Mouse (Mus musculus): ENCODE measurements around the gene Paqr4. TPM values are rescaled to one million over a fixed set of nuclear protein-coding genes. Genes with fewer than 3 reads are reported as not detected.

Paqr4 gene
- total and polyA plus RNA-seq, 2 experiments from 2014 or later: 13.6 to 21.7 TPM

DNA sequence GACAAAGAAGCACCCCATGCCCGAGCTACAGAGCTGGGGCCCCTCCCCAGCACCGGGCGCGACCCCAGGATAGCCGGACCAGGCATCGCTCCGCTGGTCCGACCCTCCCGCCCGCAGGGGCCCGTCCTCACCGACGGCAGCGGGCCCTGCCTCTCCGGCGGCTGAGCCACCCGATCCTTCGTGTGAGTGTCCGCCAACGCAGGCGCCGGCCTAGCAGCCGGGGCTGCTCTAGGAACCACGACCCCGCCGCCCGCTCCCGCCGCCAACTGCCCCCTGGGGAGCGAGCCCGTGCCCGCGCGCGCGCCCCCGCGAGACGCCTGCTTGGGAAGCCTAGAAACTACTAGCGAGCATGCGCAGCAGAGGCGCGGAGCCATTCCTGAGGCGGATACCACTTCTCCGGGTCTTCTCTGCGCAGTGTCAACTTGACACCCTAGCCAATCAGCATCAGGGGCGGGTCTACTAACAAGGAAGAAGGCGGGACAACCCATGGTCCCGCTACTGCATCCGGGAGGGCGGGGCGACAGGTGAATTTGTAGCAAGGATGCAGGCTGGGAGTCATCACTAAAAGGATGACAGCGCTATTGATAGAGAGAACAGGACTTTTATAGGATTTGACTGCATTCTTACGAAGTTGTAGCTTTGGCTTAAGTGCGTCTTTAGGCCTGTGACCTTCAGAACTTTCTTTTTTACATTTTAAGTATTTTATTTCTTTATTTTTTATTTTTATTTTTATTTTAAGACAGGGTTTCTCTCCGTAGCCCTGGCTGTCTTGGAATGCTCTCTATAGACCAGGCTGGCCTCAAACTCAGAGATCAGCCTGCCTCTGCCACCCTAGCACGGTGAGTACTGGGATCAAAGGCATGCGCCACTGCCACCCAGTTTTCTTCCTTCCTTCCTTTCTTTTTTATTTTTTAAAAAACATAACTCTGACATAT, 30.9 kb upstream of the Paqr4 start, which contains the start of gene Flywch1:
Flywch1 (minus strand) TSS at position 319 of the 935 bp plus-strand sequence.
- Histone ChIP-seq H3K27me3 (ENCODE audit: control insufficient read depth, insufficient read depth, low read length) (no peaks in the 10 kb centered on the region), H3K9ac (replicated peaks; ENCODE audit: low read depth, low read length) (peak within 1 kb of the TSS; percentile 83), H3K4me2 (ENCODE audit: low read depth, low read length) (peak within 1 kb of the TSS; percentile 80), H3K4me3 (ENCODE audit: low read depth, low read length) (peak within 1 kb of the TSS; percentile 81), H3K36me3 (replicated peaks; ENCODE audit: control insufficient read depth, insufficient read depth, low read length) (no peaks in the 10 kb centered on the region), H3K4me1 (ENCODE audit: control insufficient read depth, insufficient read depth) (peaks cover 13% of the 10 kb centered on the region), H3K9me3 (replicated peaks; ENCODE audit: control insufficient read depth, low read length) (no peaks in the 10 kb centered on the region), H3K27ac (ENCODE audit: low read depth) (peak within 1 kb of the TSS; percentile 80)
- WGBS: 4% methylated on average over 50 of the region's 58 CpGs
- ATAC-seq (ENCODE audit: insufficient read depth, low read depth): peak; percentile 97
- TF ChIP-seq CTCF (IDR thresholded peaks at IDR 0.05; ENCODE audit: low read depth): no peak
- peak; percentile 85 for TF ChIP-seq EP300 (IDR thresholded peaks at IDR 0.05; ENCODE audit: low read depth)
- DNase-seq (ENCODE audit: low spot score): peak; percentile 98

DNA sequence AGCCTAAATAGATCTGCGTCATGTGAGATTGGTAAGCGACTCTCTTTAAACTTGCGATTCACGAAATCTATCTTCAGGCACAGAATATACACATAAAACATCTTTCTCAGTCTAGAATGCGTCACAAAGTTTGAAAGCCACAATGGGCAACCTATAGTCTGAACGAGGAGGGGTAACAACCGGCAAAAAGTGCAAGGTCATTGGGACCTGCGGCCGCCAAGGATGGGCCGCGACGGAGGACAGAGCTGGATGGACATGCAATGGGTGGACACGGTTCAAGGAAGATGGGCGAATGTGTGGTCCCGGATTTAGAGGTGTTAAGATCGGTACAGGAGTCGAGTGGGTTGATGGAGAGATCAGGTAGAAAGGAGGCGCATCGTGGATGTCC, 30.2 kb upstream of the Paqr4 start:
- Histone ChIP-seq H3K4me1 (ENCODE audit: control insufficient read depth, insufficient read depth) (peaks cover 13% of the 10 kb centered on the region), H3K9me3 (replicated peaks; ENCODE audit: control insufficient read depth, low read length) (no peaks in the 10 kb centered on the region), H3K9ac (replicated peaks; ENCODE audit: low read depth, low read length) (peak overlapping the region; percentile 83), H3K4me2 (ENCODE audit: low read depth, low read length) (peak overlapping the region; percentile 80), H3K27ac (ENCODE audit: low read depth) (peak overlapping the region; percentile 80), H3K27me3 (ENCODE audit: control insufficient read depth, insufficient read depth, low read length) (no peaks in the 10 kb centered on the region), H3K4me3 (ENCODE audit: low read depth, low read length) (peak overlapping the region; percentile 81), H3K36me3 (replicated peaks; ENCODE audit: control insufficient read depth, insufficient read depth, low read length) (no peaks in the 10 kb centered on the region)
- peak; percentile 28 for ATAC-seq (ENCODE audit: insufficient read depth, low read depth)
- no peak for TF ChIP-seq CTCF (IDR thresholded peaks at IDR 0.05; ENCODE audit: low read depth)
- TF ChIP-seq EP300 (IDR thresholded peaks at IDR 0.05; ENCODE audit: low read depth): no peak
- WGBS: under 1% methylated on average over 19 of the region's 19 CpGs
- peak; percentile 16 for DNase-seq (ENCODE audit: low spot score)

- peak overlapping the region; percentile 80 for H3K4me2 ChIP-seq (ENCODE audit: low read depth, low read length)
- H3K4me3 ChIP-seq (ENCODE audit: low read depth, low read length): peak overlapping the region; percentile 81
- peak overlapping the region; percentile 83 for H3K9ac ChIP-seq (replicated peaks; ENCODE audit: low read depth, low read length)
- H3K27ac ChIP-seq (ENCODE audit: low read depth): no peak overlapping the region
- peaks cover 13% of the 10 kb centered on the region for H3K4me1 ChIP-seq (ENCODE audit: control insufficient read depth, insufficient read depth)
- TF ChIP-seq CTCF (IDR thresholded peaks at IDR 0.05; ENCODE audit: low read depth): no peak
- no peak for TF ChIP-seq EP300 (IDR thresholded peaks at IDR 0.05; ENCODE audit: low read depth)
- no peak for ATAC-seq (ENCODE audit: insufficient read depth, low read depth)
- H3K27me3 ChIP-seq (ENCODE audit: control insufficient read depth, insufficient read depth, low read length): no peaks in the 10 kb centered on the region
- 25% methylated on average over 2 of the region's 2 CpGs for WGBS
- no peak for DNase-seq (ENCODE audit: low spot score)
- no peaks in the 10 kb centered on the region for H3K36me3 ChIP-seq (replicated peaks; ENCODE audit: control insufficient read depth, insufficient read depth, low read length)
- H3K9me3 ChIP-seq (replicated peaks; ENCODE audit: control insufficient read depth, low read length): no peaks in the 10 kb centered on the region
These were observed 29.8 kb upstream of the Paqr4 start for GRCm38 (mm10) chr17:23770493-23770892.

DNA sequence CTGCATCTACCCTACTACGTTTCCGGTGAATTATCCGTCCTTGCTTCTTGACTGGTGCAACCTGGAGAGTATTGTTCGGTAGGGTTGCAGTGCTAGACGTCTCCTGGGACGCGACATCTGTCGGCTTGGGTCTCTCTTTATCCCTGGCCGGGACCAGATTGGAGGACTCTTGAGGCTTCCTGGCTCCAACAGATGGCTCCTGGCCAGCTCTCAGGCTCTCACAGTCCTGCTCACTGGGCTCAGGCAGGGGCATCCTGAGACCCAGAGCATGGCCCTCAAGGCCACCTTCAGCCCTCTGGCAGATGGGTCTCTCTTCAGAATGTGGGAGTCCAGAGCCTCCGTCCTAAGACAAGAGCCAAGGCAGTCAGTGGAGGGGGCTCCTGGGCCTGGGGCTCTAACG, 22.3 kb upstream of the Paqr4 start:
- H3K9ac ChIP-seq (replicated peaks; ENCODE audit: low read depth, low read length): no peak overlapping the region
- H3K27me3 ChIP-seq (ENCODE audit: control insufficient read depth, insufficient read depth, low read length): no peaks in the 10 kb centered on the region
- WGBS: 83% methylated on average over 11 of the region's 11 CpGs
- TF ChIP-seq EP300 (IDR thresholded peaks at IDR 0.05; ENCODE audit: low read depth) (no peak), CTCF (IDR thresholded peaks at IDR 0.05; ENCODE audit: low read depth) (no peak)
- H3K4me2 ChIP-seq (ENCODE audit: low read depth, low read length): no peak overlapping the region
- DNase-seq (ENCODE audit: low spot score): no peak
- H3K36me3 ChIP-seq (replicated peaks; ENCODE audit: control insufficient read depth, insufficient read depth, low read length): peaks cover 34% of the 10 kb centered on the region
- H3K9me3 ChIP-seq (replicated peaks; ENCODE audit: control insufficient read depth, low read length): no peaks in the 10 kb centered on the region
- no peak for ATAC-seq (ENCODE audit: insufficient read depth, low read depth)
- no peak overlapping the region for H3K4me3 ChIP-seq (ENCODE audit: low read depth, low read length)
- no peaks in the 10 kb centered on the region for H3K4me1 ChIP-seq (ENCODE audit: control insufficient read depth, insufficient read depth)
- no peak overlapping the region for H3K27ac ChIP-seq (ENCODE audit: low read depth)

- Histone ChIP-seq H3K9ac (replicated peaks; ENCODE audit: low read depth, low read length) (no peak overlapping the region), H3K27me3 (ENCODE audit: control insufficient read depth, insufficient read depth, low read length) (no peaks in the 10 kb centered on the region), H3K4me3 (ENCODE audit: low read depth, low read length) (no peak overlapping the region), H3K9me3 (replicated peaks; ENCODE audit: control insufficient read depth, low read length) (no peaks in the 10 kb centered on the region), H3K36me3 (replicated peaks; ENCODE audit: control insufficient read depth, insufficient read depth, low read length) (peaks cover 47% of the 10 kb centered on the region), H3K4me1 (ENCODE audit: control insufficient read depth, insufficient read depth) (no peaks in the 10 kb centered on the region), H3K4me2 (ENCODE audit: low read depth, low read length) (no peak overlapping the region), H3K27ac (ENCODE audit: low read depth) (no peak overlapping the region)
- no peak for DNase-seq (ENCODE audit: low spot score)
- no peak for ATAC-seq (ENCODE audit: insufficient read depth, low read depth)
- TF ChIP-seq CTCF (IDR thresholded peaks at IDR 0.05; ENCODE audit: low read depth) (no peak), EP300 (IDR thresholded peaks at IDR 0.05; ENCODE audit: low read depth) (no peak)
- 90% methylated on average over 3 of the region's 3 CpGs for WGBS
These were observed 20.5 kb upstream of the Paqr4 start for GRCm38 (mm10) chr17:23761155-23761554.

Data from heart, postnatal 0 days (tissue).